Mouse (Mus musculus) thymus, adult 2 months (tissue): ENCODE measurements around the gene Celf2. TPM values are rescaled to one million over a fixed set of nuclear protein-coding genes. Genes with fewer than 3 reads are reported as not detected.

ENCODE experiments used
- DNase-seq: peaks from one replicate; pipeline ENCODE4 v3.0.0; 2021
- H3K27ac ChIP-seq: fragments of 200-500 bp; 2 replicates; pipeline ENCODE4 v1.5.1; 2012; ENCODE audit warnings: low read length, control low read depth; ENCODE audit not compliant: control insufficient read depth, insufficient read depth
- H3K27me3 ChIP-seq: fragments of 200-500 bp; 2 replicates; pipeline ENCODE4 v1.6.1; 2012; ENCODE audit warnings: mild to moderate bottlenecking, low read length, moderate library complexity, mixed read lengths; ENCODE audit not compliant: control insufficient read depth, insufficient read depth
- H3K36me3 ChIP-seq: fragments of 200-500 bp; 2 replicates; pipeline ENCODE4 v1.6.1; 2012; ENCODE audit warnings: mild to moderate bottlenecking, low read length, moderate library complexity; ENCODE audit not compliant: control insufficient read depth, insufficient read depth
- H3K4me1 ChIP-seq: fragments of 200-500 bp; replicated peaks from 2 replicates; pipeline ENCODE4 v1.6.1; 2012; ENCODE audit warnings: low read length; ENCODE audit not compliant: control insufficient read depth, insufficient read depth
- H3K4me3 ChIP-seq: fragments of 200-500 bp; 2 replicates; pipeline ENCODE4 v1.5.1; 2012; ENCODE audit warnings: mild to moderate bottlenecking, low read length, control low read depth, moderate library complexity; ENCODE audit not compliant: control insufficient read depth, insufficient read depth
- CTCF ChIP-seq: fragments of 200-500 bp; IDR thresholded peaks from 2 replicates; pipeline ENCODE4 v1.5.1; 2012; ENCODE audit warnings: mild to moderate bottlenecking, control low read depth, low read length, moderate library complexity, borderline replicate concordance; ENCODE audit not compliant: control insufficient read depth, poor library complexity, insufficient read depth; ENCODE audit errors: extremely low read depth
- POLR2A ChIP-seq: fragments of 200-500 bp; IDR thresholded peaks from 2 replicates; pipeline ENCODE4 v1.6.1; 2012; ENCODE audit warnings: mild to moderate bottlenecking, low read length, control low read depth, moderate library complexity; ENCODE audit not compliant: control insufficient read depth, poor library complexity, insufficient read depth; ENCODE audit errors: extremely low read depth
- WGBS: fragments of 180-500 bp; shearing (Covaris S2); methylation state at CpG from one replicate; pipeline ENCODE4 v1.1.7; 2018; 5-methylcytosine and 5-hydroxymethylcytosine counted together
- polyA plus RNA-seq: library from polyadenylated mRNA; depleted of rRNA; stranded (reverse); fragments of >200 nt; gene quantifications from 2 replicates; pipeline ENCODE4 v1.2.3, GENCODE M21; 2012

The Celf2 gene
- polyA plus RNA-seq, 1 experiment, result 214 TPM

GRCm38 (mm10) chr2:6572976-6573375, 936.4 kb downstream of the Celf2 start:
- no peak overlapping the region for H3K27ac ChIP-seq
- no peak for DNase-seq
- no peak overlapping the region for H3K4me3 ChIP-seq
- WGBS, result 95% methylated on average over 5 of the region's 5 CpGs
- no peak for TF ChIP-seq POLR2A
- TF ChIP-seq CTCF, result no peak
- H3K4me1 ChIP-seq, result no peaks in the 10 kb centered on the region
- H3K27me3 ChIP-seq, result no peaks in the 10 kb centered on the region
- H3K36me3 ChIP-seq, result peaks cover 43% of the 10 kb centered on the region

DNA sequence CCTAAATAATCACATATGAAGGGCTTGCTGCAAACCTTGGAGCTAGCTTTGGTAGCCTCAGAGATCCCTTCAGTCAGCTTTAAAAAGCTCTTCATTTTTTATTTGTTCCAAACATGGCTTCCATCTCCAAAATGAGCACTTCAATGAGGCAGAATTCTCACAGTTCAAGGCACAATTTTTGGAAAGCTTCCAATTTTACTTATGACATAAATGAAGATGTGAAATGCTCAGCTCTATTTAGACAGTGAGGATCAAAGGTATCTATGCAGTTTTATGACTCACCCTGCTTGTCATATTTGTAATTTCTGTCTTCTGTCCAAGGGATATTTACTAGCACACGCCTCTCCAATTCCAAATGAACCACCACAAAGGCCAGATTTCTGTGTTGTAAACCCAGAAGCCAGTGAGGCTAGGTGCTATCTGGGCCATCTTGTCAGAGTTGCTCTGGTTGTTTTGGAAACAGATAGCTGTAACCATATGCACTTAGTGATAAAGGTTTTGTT, 940.3 kb downstream of the Celf2 start:
- WGBS, result 93% methylated on average over 1 of the region's 1 CpGs

GRCm38 (mm10) chr2:6565175-6565574, 944.2 kb downstream of the Celf2 start:
- TF ChIP-seq POLR2A, result no peak
- TF ChIP-seq CTCF, result no peak

More for the DNA sequence above, 940.3 kb downstream of the Celf2 start:
- H3K4me1 ChIP-seq, result no peaks in the 10 kb centered on the region
- H3K27me3 ChIP-seq, result no peaks in the 10 kb centered on the region
- peaks cover 30% of the 10 kb centered on the region for H3K36me3 ChIP-seq
- no peak overlapping the region for H3K4me3 ChIP-seq
- no peak overlapping the region for H3K27ac ChIP-seq
- DNase-seq, result no peak
- TF ChIP-seq CTCF (no peak), POLR2A (no peak)

GRCm38 (mm10) chr2:6561337-6561736, 948.0 kb downstream of the Celf2 start:
- WGBS, result 98% methylated on average over 3 of the region's 3 CpGs
- TF ChIP-seq CTCF (no peak), POLR2A (no peak)
- Histone ChIP-seq H3K27me3 (no peaks in the 10 kb centered on the region), H3K36me3 (peaks cover 50% of the 10 kb centered on the region), H3K4me1 (no peaks in the 10 kb centered on the region), H3K4me3 (no peak overlapping the region), H3K27ac (no peak overlapping the region)
- no peak for DNase-seq

More at GRCm38 (mm10) chr2:6565175-6565574, 944.2 kb downstream of the Celf2 start:
- H3K36me3 ChIP-seq, result peaks cover 24% of the 10 kb centered on the region
- H3K4me1 ChIP-seq, result no peaks in the 10 kb centered on the region
- DNase-seq, result no peak
- H3K27ac ChIP-seq, result no peak overlapping the region
- H3K4me3 ChIP-seq, result no peak overlapping the region
- 96% methylated on average over 3 of the region's 3 CpGs for WGBS
- H3K27me3 ChIP-seq, result no peaks in the 10 kb centered on the region

DNA sequence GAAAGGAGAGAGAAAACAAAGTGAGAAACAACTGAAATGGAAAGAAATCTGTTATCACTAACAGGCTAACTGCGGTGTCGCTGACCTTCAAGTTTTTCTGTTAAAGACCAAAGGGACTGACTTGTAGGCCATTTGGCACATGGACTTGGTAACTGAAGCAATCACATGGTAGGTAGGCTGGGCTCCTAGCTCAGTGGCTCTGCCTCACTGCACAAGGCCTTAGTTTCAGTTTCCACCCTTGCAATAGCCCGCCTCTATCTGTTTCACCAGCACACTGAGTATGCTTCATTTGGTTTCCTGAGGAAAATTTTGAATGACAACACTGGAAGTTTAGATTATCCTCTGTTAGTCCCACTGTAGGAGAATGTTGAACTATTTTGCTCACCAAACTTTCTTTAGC, 948.6 kb downstream of the Celf2 start:
- peaks cover 53% of the 10 kb centered on the region for H3K36me3 ChIP-seq
- TF ChIP-seq POLR2A, result no peak
- TF ChIP-seq CTCF, result no peak
- DNase-seq, result no peak
- H3K4me1 ChIP-seq, result no peaks in the 10 kb centered on the region
- no peak overlapping the region for H3K4me3 ChIP-seq
- H3K27me3 ChIP-seq, result no peaks in the 10 kb centered on the region
- H3K27ac ChIP-seq, result no peak overlapping the region
- 95% methylated on average over 3 of the region's 3 CpGs for whole genome bisulfite sequencing

DNA sequence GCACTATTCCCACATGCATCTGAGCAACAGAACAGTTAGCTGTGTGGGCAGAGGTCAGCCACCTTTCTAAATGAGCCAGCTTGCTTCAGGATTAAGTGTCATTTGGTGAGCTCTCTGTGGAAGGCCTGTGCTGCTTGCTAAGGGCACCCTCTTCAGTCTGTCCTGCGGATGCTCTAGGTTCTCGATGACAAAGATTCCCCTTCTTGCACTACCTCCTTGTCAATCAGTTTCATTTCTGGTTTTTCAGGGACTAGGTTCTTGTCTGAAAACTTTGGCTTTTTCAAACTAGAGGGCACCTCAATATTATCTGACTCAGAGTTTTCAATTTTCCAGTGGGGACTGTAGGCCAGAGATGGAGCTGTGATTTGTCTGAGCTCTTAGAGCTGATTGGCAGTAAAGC, 949.8 kb downstream of the Celf2 start:
- Histone ChIP-seq H3K36me3 (peaks cover 59% of the 10 kb centered on the region), H3K27me3 (no peaks in the 10 kb centered on the region), H3K4me1 (no peaks in the 10 kb centered on the region), H3K27ac (no peak overlapping the region), H3K4me3 (no peak overlapping the region)
- TF ChIP-seq CTCF (no peak), POLR2A (no peak)
- no peak for DNase-seq
- WGBS, result 97% methylated on average over 2 of the region's 2 CpGs

GRCm38 (mm10) chr2:6558303-6559254, 950.8 kb downstream of the Celf2 start:
- Histone ChIP-seq H3K36me3 (peaks cover 69% of the 10 kb centered on the region), H3K4me1 (no peaks in the 10 kb centered on the region), H3K4me3 (no peak overlapping the region), H3K27ac (no peak overlapping the region), H3K27me3 (no peaks in the 10 kb centered on the region)
- WGBS, result 96% methylated on average over 14 of the region's 14 CpGs
- no peak for DNase-seq
- no peak for TF ChIP-seq CTCF
- no peak for TF ChIP-seq POLR2A
